ENCODE assay signal across 22 mouse cellular contexts in the genomic region with DNA sequence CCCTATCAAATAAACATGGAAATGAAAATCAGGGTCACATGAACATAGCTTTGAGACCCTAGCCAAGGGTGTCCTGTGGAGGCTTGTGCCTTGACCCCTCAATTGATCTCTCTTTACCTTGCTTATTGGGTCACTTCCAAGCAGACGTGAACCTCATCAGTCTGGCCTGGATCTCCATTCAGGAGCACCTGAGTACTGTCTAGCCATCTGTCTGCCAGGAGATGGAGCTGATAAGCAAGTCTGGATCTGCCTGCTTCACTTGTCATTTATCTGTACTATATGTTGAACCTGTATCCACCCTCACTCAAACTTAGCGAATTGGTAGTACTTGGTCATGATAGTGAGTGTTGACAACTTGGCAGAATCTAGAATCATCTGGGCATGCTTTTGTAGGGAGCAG. TPM values are rescaled to one million over a fixed set of nuclear protein-coding genes. Genes with fewer than 3 reads are reported as not detected.
DNase-seq lines count a peak whose midpoint lies in the region; ATAC-seq and TF ChIP-seq lines count a peak whose summit lies in the region.
"Had no signal": no experiment of that assay in that cellular context is flagged by ENCODE, and none has a peak within 500 bp of the region (broad histone marks: within the 10 kb centered on the region; RNA-seq: fewer than 3 reads in every experiment).

No protein-coding gene starts in this region.

- TF ChIP-seq EP300 in stomach, postnatal 0 days (optimal IDR thresholded peaks at IDR 0.05): no peak

- no peak overlapping the region for H3K27ac ChIP-seq in intestine, postnatal 0 days (ENCODE audit: low read depth, low read length)
- H3K27ac ChIP-seq in intestine, embryonic 15.5 days: no peak overlapping the region
- peak overlapping the region; percentile 68; the same call in 1 of the 2 replicates for H3K27ac ChIP-seq in lung, embryonic 14.5 days (ENCODE audit: low read depth)
- H3K27ac ChIP-seq in spleen, adult 2 months (ENCODE audit: insufficient read depth, low read length): no peak overlapping the region
- H3K27ac ChIP-seq in stomach, postnatal 0 days (replicated peaks): no peak overlapping the region
- H3K27ac ChIP-seq: embryonic facial prominence, embryonic 12.5 days; forebrain, embryonic 15.5 days; heart, adult 2 months; hindbrain, embryonic 10.5 days; hindbrain, embryonic 14.5 days had no signal

- H3K27me3 ChIP-seq in intestine, postnatal 0 days (replicated peaks; ENCODE audit: control insufficient read depth, insufficient read depth, low read length): no peaks in the 10 kb centered on the region
- H3K27me3 ChIP-seq in intestine, embryonic 15.5 days (replicated peaks): no peaks in the 10 kb centered on the region
- H3K27me3 ChIP-seq in lung, embryonic 14.5 days (ENCODE audit: insufficient read depth, low read length): no peaks in the 10 kb centered on the region
- no peaks in the 10 kb centered on the region for H3K27me3 ChIP-seq in spleen, adult 2 months (ENCODE audit: control insufficient read depth, insufficient read depth, low read length)
- no peaks in the 10 kb centered on the region for H3K27me3 ChIP-seq in stomach, postnatal 0 days (ENCODE audit: control insufficient read depth, insufficient read depth, low read length)
- H3K27me3 ChIP-seq: embryonic facial prominence, embryonic 12.5 days; forebrain, embryonic 15.5 days; heart, embryonic 12.5 days had no signal

- no peaks in the 10 kb centered on the region for H3K36me3 ChIP-seq in intestine, postnatal 0 days (ENCODE audit: control insufficient read depth, insufficient read depth)
- no peaks in the 10 kb centered on the region for H3K36me3 ChIP-seq in intestine, embryonic 15.5 days
- H3K36me3 ChIP-seq in lung, embryonic 14.5 days (ENCODE audit: insufficient read depth): no peaks in the 10 kb centered on the region
- no peaks in the 10 kb centered on the region for H3K36me3 ChIP-seq in spleen, adult 2 months (ENCODE audit: control insufficient read depth, insufficient read depth, low read length)
- H3K36me3 ChIP-seq in stomach, postnatal 0 days (ENCODE audit: control insufficient read depth, insufficient read depth, low read length): no peaks in the 10 kb centered on the region
- H3K36me3 ChIP-seq: embryonic facial prominence, embryonic 12.5 days; forebrain, embryonic 15.5 days; heart, embryonic 12.5 days; hindbrain, embryonic 10.5 days had no signal

- H3K4me1 ChIP-seq in intestine, postnatal 0 days (replicated peaks; ENCODE audit: control insufficient read depth, insufficient read depth, low read length): no peaks in the 10 kb centered on the region
- H3K4me1 ChIP-seq in intestine, embryonic 15.5 days (replicated peaks): 0 out of 2 replicates have a peak, but pooled peaks cover 3% of the 10 kb centered on the region
- no peaks in the 10 kb centered on the region for H3K4me1 ChIP-seq in lung, embryonic 14.5 days (ENCODE audit: insufficient read depth)
- H3K4me1 ChIP-seq in spleen, adult 2 months (ENCODE audit: control insufficient read depth, insufficient read depth, insufficient read length): no peaks in the 10 kb centered on the region
- H3K4me1 ChIP-seq in stomach, postnatal 0 days (replicated peaks; ENCODE audit: control insufficient read depth, insufficient read depth): no peaks in the 10 kb centered on the region
- H3K4me1 ChIP-seq: embryonic facial prominence, embryonic 12.5 days; forebrain, embryonic 15.5 days; hindbrain, embryonic 10.5 days had no signal

- no peak for ATAC-seq in intestine, postnatal 0 days
- no peak for ATAC-seq in intestine, embryonic 15.5 days
- no peak for ATAC-seq in lung, embryonic 14.5 days (ENCODE audit: insufficient read depth)
- ATAC-seq in stomach, postnatal 0 days (ENCODE audit: low FRiP score, low TSS enrichment): no peak
- ATAC-seq: CD4-positive, CD25-positive, alpha-beta regulatory T cell, adult 4 months; forebrain, embryonic 15.5 days had no signal

- no peaks in the 10 kb centered on the region for H3K9me3 ChIP-seq in intestine, postnatal 0 days (ENCODE audit: control insufficient read depth)
- H3K9me3 ChIP-seq in intestine, embryonic 15.5 days: no peaks in the 10 kb centered on the region
- no peaks in the 10 kb centered on the region for H3K9me3 ChIP-seq in lung, embryonic 14.5 days (ENCODE audit: low read depth, low read length)
- no peaks in the 10 kb centered on the region for H3K9me3 ChIP-seq in stomach, postnatal 0 days (ENCODE audit: control insufficient read depth, low read length)
- H3K9me3 ChIP-seq: embryonic facial prominence, embryonic 12.5 days; forebrain, embryonic 15.5 days; heart, embryonic 12.5 days; hindbrain, embryonic 10.5 days had no signal

- 81% methylated on average over 2 of the region's 2 CpGs for WGBS in intestine, postnatal 0 days
- 79% methylated on average over 2 of the region's 2 CpGs for WGBS in intestine, embryonic 15.5 days
- WGBS in lung, embryonic 14.5 days: 70% methylated on average over 2 of the region's 2 CpGs
- WGBS in spleen, adult 2 months: 85% methylated on average over 2 of the region's 2 CpGs
- 83% methylated on average over 2 of the region's 2 CpGs for WGBS in stomach, postnatal 0 days

- no peak for DNase-seq in lung, embryonic 14.5 days
- DNase-seq in lung, postnatal 10 days: no peak
- no peak for DNase-seq in spleen, adult 2 months (ENCODE audit: low read depth in 1 of 2, low spot score in 2 of 2)
- DNase-seq in spleen, postnatal 14 days (ENCODE audit: low spot score in 2 of 2): no peak
- DNase-seq in stomach, postnatal 0 days (ENCODE audit: low spot score): no peak
- no peak for DNase-seq in heart, adult 18-20 months
- DNase-seq: adrenal gland, adult 2 months; adrenal gland, postnatal 25 days; B cell, adult 2 months; cerebellum, adult 11 months; cerebellum, adult 9-10 months; cerebellum, postnatal 25 days; gastrocnemius, postnatal 36 days; heart, adult 2 months had no signal

- no peak overlapping the region for H3K9ac ChIP-seq in intestine, postnatal 0 days (ENCODE audit: low read depth, low read length)
- no peak overlapping the region for H3K9ac ChIP-seq in intestine, embryonic 15.5 days
- no peak overlapping the region for H3K9ac ChIP-seq in lung, embryonic 14.5 days
- H3K9ac ChIP-seq in stomach, postnatal 0 days (ENCODE audit: low read length): no peak overlapping the region
- H3K9ac ChIP-seq: embryonic facial prominence, embryonic 12.5 days; forebrain, embryonic 15.5 days; heart, embryonic 12.5 days; hindbrain, embryonic 14.5 days had no signal

- no peak overlapping the region for H3K4me3 ChIP-seq in intestine, postnatal 0 days (ENCODE audit: low read depth, low read length)
- H3K4me3 ChIP-seq in intestine, embryonic 15.5 days (replicated peaks): no peak overlapping the region
- H3K4me3 ChIP-seq in lung, embryonic 14.5 days (ENCODE audit: low read depth, low read length): no peak overlapping the region
- no peak overlapping the region for H3K4me3 ChIP-seq in spleen, adult 2 months (ENCODE audit: extremely low read depth, insufficient read depth, insufficient read length)
- no peak overlapping the region for H3K4me3 ChIP-seq in stomach, postnatal 0 days (ENCODE audit: low read depth, low read length)
- H3K4me3 ChIP-seq: embryonic facial prominence, embryonic 12.5 days; forebrain, embryonic 15.5 days; heart, adult 2 months; heart, embryonic 12.5 days; hindbrain, embryonic 10.5 days had no signal

- no peak overlapping the region for H3K4me2 ChIP-seq in intestine, postnatal 0 days (replicated peaks; ENCODE audit: low read depth)
- no peak overlapping the region for H3K4me2 ChIP-seq in intestine, embryonic 15.5 days (replicated peaks)
- no peak overlapping the region for H3K4me2 ChIP-seq in lung, embryonic 14.5 days
- no peak overlapping the region for H3K4me2 ChIP-seq in stomach, postnatal 0 days (replicated peaks; ENCODE audit: low read depth)
- H3K4me2 ChIP-seq: embryonic facial prominence, embryonic 12.5 days; forebrain, embryonic 15.5 days; heart, embryonic 12.5 days; hindbrain, embryonic 14.5 days had no signal

- no peak for TF ChIP-seq POLR2A in spleen, adult 2 months (IDR thresholded peaks at IDR 0.05; ENCODE audit: low read depth, low read length)

- 0 out of 2 replicates have a peak, but pooled peaks have one; percentile 12 for TF ChIP-seq CTCF in intestine, postnatal 0 days (IDR thresholded peaks at IDR 0.05; ENCODE audit: low read depth)
- TF ChIP-seq CTCF in lung, embryonic 14.5 days (IDR thresholded peaks at IDR 0.05; ENCODE audit: low read depth): no peak
- TF ChIP-seq CTCF in spleen, adult 2 months (IDR thresholded peaks at IDR 0.05; ENCODE audit: extremely low read depth, insufficient read depth, insufficient read length, insufficient replicate concordance): peak; percentile 5; the same call in 1 of the 2 replicates
- TF ChIP-seq CTCF in stomach, postnatal 0 days (IDR thresholded peaks at IDR 0.05; ENCODE audit: low read depth): 0 out of 2 replicates have a peak, but pooled peaks have one; percentile 14

RNA-seq across cellular contexts. Expression of gene Cacnb2, which starts 58.2 kb away (rescaled TPM):
- 0.99 and 1.5 TPM in 2 replicates for polyA plus RNA-seq in intestine, postnatal 0 days (2015; fragmentation: Nextera tagmentation; extraction: Ambion mirVana)
- polyA plus RNA-seq in intestine, embryonic 15.5 days (2015; fragmentation: Nextera tagmentation; extraction: Ambion mirVana): 1.6 and 2.7 TPM in 2 replicates
- polyA plus RNA-seq in lung, embryonic 14.5 days (2014; fragmentation: Nextera tagmentation; extraction: Ambion mirVana): 8.8 and 9.8 TPM in 2 replicates
- polyA plus RNA-seq in spleen, adult 2 months (2012; rRNA removed): 0.37 and 0.39 TPM in 2 replicates
- polyA plus RNA-seq in stomach, postnatal 0 days (2015; fragmentation: Nextera tagmentation; extraction: Ambion mirVana): 1.5 and 1.9 TPM in 2 replicates
- 10 to 100 TPM; 81.5 to 86.5 TPM for total RNA-seq in heart, adult 18-20 months (2021)
